Mouse (Mus musculus) fat pad, adult 2 months (tissue): ENCODE results near the gene B3gnt9.
"Not testable (repeated sequence)": the region's sequence is repeated elsewhere in the genome, so short reads cannot be mapped to it uniquely, and the experiment has no call there.

Source experiments
- DNase-seq: peaks from one replicate; pipeline ENCODE4 v3.0.0-alpha.2; 2011; ENCODE audit warnings: low read depth, low spot score; ENCODE audit errors: extremely low read depth

Gene B3gnt9

DNA sequence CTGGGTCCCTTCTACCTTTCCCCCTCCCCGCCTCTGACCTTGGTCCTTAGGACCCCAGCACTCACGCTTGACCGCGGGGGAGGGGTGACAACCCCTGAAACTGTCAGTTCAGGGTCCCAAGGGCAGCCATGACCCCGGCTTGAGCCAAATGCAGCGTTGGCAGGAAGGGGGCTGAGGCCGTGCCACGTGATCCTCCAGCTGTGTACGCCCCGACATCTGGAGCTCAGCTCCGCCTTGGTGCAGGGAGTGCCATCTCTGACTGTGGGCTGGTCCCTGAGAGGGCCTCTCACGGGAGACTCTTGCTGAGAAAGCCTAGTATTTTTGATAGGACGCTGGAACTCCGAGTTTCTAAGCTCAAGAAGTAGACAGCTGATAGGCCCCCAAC is at the start of gene B3gnt9:
Gene B3gnt9, minus strand, starts transcription at position 188 of the 385 bp plus-strand sequence.
- no peak for DNase-seq

DNA sequence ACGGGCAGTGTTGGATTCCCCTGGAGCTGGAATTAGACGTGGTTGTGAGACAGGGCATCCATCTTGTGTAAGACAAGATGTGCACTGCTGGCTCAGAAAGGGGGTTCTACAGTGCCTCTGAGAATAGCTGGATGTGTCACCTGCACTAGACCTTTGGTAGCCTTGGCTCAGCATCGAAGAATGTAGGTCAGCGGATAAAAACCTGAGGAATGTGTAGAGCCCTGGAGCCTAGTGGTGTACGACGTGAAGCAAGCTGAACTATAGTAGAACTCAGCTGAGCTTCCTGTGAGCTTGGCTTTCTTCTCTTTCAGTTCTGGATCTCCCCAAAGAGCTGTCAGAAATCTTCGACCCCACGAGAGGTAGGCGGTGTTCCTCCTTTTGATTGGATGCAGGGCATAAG is 48.9 kb upstream of the B3gnt9 start:
- DNase-seq, result no peak

DNA sequence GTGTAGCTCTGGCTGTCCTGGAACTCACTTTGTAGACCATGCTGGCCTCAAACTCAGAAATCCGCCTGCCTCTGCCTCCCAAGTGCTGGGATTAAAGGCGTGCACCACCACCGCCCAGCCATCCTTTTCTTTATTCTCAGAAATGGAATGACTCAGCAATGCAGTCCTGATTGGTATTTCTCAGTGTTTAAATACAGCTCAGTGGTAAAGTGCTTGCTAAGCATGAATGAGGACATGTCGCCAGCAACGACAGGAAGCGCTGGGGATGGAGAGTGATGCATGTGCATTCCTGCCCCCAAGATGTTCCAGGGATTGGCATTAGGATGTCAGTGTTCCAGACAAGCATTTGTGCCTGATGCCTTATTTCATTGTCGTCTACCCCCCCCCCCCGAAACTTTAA is 48.4 kb upstream of the B3gnt9 start:
- DNase-seq, result no peak

DNA sequence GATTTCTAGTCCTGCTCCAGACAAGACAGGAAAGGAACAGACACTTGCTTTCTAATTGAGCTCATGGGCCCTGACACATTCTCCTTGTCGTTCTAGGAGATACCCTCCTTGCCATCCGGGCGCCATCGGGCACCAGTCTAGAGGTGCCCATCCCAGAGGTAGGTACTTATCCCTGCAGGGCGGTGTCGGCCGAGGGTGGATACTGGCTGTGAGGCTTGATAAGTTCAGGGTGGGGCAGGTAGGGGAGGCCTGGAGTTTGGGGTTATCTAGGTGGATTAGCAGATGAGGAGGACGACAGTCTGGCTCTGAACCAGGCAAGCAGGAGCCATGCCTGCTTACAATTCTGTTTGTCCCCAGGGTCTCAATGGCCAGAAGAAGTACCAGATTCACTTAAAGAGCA is 45.0 kb upstream of the B3gnt9 start:
- DNase-seq, result no peak

DNA sequence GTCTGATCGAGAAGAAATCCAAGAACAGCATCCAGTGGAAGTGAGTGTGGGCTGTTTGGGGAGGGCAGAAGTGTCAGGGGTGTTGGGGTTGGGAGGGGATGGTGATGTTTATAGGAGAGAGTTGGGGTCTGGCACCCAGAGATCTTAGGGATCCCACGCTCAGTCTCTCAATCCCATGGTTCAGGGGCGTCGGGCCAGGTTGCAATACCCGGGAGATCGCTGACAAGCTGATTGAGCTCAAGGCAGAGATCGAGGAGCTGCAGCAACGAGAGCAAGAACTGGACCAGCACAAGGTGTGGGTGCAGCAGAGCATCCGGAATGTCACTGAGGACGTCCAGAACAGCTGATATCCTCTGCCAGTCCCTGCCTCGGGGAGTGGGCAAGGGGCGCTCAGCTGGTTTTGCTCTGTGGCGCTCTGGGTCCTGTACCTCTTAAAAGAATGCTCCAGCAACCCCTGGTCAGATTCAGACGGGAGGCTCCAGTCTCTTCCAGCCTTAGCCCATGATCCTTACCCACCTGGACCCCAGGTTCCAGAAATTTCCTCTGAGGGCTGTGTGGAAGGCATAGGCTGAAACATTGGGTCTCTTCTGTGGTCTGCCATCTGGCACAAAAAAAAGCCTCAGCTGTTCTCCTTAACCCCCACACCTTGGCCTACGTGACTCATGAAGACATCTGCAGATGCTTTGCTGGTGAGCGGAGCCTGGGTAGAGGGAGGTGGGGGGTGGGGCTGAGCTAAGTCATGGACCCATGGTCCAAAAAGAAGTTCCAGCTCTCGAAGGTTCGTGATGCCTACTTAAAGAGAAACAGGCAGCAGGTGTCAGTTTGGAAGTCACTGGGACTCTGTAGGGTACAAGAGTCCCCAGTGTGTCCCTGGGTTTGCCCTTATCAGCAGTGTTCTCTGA is 43.6 kb upstream of the B3gnt9 start:
- no peak for DNase-seq

DNA sequence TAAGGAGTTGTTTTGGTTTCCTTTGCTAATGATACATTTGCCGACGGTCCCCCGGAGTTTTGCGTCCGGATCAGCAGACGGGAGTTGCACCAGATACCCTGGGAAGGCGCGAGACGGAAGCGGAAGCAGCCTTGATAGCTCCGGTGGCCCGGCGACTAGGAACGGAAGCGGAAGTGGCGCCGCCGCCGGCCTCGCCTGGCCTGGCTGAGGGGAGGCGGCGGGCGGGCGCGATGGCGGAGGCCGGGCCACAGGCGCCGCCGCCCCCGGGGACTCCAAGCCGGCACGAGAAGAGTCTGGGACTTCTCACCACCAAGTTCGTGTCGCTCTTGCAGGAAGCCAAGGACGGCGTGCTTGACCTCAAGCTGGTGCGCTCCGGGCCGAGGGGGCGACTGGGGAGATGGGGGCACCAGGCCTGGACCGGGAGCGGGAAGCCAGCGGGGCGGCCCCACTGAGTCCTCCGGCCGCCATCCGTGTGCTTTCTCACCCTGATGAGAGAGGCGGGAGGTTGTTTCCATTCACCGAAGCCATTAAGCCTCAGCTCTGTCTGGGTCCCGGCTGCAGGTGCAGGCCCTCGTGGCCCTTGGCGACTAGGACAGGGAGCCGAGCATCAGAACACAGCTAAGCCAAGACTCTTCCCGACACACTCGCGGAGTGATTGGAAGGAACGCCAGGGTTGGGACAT is 42.7 kb upstream of the B3gnt9 start, which contains the start of gene E2f4:
Gene E2f4, plus strand, starts transcription at position 153 of the 682 bp plus-strand sequence.
- no peak for DNase-seq

DNA sequence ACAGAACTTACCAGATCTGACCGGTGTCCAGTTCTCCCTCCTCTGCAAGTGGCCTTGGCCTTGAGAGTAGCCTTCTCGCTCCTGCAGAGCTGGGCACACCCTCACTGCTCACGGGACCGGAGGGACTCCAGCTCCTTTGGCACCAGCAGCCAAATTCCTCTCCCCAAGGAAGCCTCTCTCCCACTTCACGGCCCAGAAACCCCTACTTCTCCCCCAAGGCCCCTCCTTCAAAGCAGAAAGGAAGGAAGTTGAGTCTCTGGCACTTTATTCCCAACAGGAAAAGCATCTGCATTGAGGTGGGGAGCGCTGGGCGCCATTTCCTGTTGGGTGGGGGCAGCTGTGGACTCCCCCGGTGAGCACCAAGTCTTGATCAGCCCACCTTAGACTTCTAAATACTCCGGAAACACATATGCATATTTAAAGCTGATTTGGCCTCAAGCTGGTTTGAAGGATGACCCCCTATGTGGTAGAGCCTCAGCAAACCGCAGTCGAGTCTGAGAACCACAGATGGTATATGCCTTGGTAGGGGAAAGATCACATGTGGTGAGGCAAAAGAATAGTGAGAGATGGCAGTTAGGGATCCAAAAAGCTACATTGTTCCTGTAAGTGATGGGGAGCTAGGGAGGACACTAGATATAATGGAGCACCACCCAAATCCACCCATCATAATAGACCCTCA is 41.1 kb upstream of the B3gnt9 start, which contains the start of gene Exoc3l:
Gene Exoc3l, minus strand, starts transcription at position 207 of the 679 bp plus-strand sequence.
- DNase-seq, result no peak

DNA sequence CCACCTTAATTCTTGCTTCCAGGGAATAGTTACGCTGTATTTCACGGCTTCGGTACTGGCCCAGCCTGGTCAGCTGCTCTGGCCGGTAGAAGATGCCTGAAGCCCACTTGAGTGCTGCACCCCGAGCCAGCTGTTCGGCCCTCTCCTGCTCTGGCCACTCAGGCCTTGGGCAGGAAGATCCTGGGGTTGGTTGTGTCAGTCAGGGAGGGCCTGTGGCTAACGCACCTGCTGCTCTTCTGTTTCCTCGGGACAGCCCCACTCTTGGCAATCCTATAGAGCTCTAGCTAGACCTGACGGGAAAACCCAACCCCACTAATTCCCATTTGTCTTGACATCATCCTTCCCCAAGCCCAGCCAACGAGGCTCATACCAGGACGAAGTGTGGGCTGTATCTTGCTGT is 40.3 kb upstream of the B3gnt9 start:
- no peak for DNase-seq

DNA sequence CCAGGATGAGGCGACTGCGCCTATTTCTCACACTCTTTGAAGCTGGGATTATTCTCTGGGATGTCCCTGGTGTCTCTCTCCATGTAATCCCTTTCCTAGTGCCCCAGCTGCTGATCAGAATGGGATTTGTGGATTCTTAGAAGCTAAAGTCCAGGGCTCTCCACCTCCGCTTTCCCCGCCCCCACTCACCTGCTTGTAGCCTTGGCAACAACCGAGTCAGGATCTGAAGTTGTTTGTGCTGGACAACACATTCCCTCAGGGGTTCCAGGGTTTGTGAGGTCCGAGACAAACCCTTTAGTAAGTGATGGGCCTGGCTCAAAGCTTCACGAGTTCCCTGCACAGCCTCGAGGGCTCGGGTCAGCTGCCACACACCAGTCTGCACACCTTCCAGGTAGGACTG is 39.8 kb upstream of the B3gnt9 start:
- DNase-seq, result no peak

DNA sequence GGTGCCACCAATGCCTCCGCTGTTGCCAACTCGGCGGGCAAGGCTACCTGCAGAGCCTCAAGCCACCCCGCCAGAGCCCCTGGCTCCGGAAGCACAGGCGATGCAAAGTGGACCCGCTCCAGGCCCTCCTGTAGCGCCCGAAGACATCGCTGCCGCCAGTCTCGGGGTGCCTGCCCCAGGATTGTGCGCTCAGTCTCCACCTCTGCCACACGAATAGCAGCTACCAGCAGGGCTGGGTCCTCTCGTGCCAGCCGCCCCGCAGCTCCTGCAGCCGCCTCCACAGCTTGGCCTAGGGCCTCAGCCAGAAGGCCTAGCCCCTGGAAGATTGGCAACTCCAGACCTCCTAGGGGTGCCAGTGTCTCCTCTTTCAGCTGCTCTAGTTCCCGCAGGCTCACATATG is 38.5 kb upstream of the B3gnt9 start:
- DNase-seq, result no peak

DNA sequence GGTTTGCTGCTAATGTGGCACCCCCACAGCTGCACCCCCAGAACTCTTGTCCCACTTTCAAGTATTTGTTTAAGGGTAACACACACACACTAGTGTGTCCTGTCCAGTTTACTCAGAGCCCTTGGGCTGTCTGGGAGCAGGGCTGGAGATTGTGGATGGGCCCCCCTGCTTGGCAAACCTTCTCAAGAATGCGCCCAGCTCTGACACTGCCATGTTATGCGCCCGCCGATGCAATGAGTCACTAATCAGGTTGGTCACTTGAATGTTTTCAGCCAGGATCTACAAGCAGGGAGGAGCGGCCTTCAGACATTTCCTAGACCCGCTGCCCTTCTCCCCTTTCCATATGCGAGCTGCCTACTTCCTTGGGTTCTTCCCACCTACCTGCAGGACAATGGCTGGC is 37.5 kb upstream of the B3gnt9 start:
- DNase-seq, result no peak

DNA sequence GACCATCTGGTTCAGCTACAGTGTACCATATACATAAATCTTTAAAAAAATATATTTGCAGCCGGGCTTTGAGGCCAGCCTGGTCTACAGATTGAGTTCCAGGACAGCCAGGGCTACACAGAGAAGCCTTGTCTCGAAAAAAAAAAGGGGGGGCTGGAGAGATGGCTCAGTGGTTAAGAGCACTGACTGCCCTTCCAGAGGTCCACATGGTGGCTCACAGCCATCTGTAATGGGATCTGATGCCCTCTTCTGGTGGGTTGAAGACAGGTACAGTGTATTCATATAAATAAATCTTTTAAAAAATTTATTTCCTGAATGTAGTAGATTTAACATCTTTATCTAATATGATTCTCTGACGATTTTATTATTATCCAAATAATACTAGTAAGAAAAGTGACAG is 36.8 kb upstream of the B3gnt9 start:
- not testable (repeated sequence) for DNase-seq

DNA sequence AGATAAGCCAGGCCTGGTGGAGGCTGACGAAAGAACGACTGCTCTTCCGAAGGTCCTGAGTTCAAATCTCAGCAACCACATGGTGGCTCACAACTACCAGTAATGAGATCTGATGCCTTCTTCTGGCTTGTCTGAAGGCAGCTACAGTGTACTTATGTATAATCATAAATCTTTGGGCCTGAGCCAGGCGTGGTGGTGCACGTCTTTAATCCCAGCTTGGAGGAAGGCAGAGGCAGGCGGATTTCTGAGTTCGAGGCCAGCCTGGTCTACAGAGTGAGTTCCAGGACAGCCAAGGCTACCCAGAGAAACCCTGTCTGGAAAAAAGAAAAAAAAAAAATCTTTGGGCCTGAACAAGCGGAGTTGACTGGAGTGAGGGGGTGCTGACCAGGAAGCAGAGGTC is 36.4 kb upstream of the B3gnt9 start:
- DNase-seq, result not testable (repeated sequence)

DNA sequence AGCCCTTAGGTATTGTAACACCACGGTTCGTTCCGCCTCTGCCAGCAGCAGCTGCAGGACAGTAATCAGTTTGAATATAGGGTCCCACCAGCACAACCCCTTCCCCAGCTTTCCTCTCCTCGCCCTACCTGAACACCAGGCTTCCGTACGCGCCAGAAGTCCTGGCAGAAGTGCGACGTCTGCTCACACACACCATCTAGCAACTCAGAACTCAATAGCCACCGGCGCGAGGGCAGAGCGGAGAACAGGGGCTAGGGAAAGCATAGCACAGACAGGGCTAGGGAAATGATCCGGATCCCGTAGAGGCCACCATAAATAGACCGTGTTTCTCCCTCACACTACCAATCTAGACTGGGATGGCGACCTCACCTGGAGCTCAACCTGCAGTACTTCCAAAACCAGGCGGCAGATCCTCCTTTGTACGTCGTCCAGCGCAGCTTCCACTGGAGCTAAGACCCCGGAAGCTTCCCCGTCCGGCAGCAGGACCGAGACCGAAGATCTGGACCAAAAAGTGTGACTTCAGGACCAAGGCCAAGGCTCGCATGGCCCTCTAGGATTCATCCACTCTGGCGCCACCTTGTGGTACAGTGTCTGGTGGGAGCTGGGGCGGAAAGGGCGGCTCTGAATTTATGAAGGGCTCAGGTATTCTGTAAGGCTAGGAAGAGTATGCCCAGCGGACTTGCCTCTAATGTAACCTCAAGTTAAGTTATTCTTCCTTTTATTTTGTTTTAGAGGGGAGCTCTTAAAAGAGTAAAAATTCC is 35.8 kb upstream of the B3gnt9 start:
- DNase-seq, result no peak

DNA sequence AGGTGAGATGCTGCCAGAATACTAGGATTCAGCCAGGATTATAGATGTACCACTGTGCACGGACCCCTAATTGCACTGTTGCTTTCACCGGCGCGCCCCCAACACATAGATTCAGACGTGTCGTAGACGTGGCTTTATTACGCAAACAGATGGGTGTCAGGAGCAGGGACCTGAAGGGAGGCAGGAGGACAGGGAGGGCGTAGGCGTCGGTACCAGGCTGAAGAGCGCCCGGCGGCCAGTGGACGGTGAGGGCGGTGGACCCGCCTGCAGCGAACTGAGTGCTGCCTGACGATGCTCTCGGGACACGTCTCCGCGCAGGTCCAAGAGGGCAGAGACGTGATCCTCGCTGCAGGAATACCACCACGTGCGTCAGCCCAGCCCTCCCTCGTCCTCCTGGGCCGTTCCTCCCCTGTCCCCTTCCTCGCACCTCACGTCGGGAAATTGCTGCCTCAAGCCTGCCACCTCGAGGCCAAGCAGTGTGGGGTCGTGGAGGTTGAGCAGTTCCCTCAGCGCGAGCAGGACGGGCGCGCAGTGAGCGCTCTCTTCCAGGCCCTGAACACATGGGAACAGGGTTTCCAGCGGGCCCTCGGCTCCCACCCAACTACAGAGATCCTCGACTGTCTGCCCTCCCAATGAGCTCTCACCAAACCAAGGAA is 35.0 kb upstream of the B3gnt9 start, which contains the start of gene 4931428F04Rik:
Gene 4931428F04Rik, minus strand, starts transcription at position 60 of the 656 bp plus-strand sequence.
- DNase-seq, result no peak

DNA sequence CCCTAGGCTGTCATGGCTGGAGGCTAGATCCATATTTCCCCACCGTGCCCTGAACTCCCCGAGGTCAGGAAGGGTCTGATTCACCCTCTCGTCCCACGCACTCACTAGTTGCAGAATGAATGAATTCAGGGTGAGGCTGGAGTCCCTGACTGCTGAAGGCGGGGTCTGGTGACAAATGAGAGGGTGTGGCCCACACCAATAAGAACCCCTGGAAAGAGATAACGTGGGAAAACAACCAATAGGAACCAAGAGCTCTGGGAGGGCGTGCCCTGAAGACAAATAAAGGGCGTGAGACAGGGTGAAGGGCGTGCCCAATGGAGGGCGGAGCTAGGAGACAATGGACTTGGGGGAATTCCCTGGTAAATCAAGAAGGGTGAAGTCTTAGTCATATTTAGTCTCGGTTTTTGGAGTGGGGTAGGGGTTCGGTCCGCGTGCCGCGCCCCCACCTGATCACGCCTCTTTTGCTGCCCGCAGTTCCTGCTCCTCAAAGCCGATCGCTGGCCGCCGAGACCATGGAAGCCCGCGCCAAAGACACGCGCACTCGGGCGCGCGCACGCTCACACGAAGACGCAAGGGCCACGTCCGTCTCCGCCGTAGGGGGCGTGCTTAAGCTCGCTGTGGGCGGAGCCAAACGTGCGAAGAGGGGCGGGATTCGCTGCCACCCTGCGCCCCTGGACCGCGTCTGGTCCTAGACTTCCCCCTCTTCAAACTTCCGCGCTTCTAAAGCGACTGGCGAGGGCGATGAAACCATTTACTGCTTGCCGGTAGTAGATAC is 34.2 kb upstream of the B3gnt9 start:
- DNase-seq, result peak; percentile 84

DNA sequence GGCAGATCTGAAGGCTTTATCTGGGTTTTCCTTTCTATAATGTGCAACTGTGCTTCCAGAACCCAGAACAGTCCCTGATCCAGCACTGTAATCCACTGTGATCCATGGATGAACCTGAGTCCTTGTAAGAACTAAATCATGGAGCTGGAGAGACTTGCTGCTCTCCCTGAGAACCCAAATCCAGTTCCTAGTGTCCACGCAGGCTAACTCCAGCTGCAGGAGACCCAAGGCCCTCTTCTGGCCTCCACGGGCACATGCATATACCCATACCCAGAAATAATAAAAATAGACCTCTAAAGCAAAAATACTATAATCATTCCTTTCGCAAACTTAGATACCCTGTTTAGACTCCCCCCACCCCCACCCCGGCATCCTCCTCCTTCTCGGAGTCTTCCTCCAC is 33.3 kb upstream of the B3gnt9 start:
- no peak for DNase-seq

DNA sequence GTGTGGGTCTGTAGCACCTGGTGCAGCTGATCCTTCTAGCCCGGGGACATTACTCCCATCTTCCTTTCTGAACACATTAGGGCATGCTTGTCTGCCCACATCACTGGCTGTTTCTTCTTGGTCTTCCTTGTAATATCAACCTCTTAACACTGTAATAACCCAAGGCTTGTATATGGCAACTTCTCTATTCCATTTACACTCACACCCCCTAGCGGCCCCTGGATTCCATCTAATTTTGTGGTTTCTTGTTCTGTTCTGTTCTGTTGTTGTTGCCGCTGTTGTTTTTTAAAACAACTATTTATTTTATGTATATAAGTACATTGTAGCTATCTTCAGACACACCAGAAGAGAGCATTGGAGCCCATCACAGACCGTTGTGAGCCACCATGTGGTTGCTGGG is 32.0 kb upstream of the B3gnt9 start:
- DNase-seq, result no peak

DNA sequence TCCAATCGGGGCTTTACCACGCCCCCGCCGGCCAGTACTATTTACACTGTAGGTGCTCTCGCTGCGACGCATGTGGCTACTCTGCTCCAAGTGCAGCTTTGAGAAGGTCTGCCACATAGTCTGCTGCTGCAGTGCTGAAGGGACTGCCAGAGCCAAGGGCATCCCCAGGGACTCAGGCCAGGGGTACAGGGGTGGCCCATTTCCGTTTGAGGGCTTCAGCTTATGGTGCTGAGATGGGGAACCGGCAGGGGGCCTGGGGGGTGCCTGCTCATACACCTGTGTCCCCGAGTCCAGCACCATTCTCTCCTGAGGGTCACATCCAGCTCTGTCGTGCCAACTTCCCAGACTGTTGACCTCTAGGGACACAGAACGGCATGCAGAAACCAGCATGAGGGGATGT is 30.6 kb upstream of the B3gnt9 start:
- DNase-seq, result no peak

DNA sequence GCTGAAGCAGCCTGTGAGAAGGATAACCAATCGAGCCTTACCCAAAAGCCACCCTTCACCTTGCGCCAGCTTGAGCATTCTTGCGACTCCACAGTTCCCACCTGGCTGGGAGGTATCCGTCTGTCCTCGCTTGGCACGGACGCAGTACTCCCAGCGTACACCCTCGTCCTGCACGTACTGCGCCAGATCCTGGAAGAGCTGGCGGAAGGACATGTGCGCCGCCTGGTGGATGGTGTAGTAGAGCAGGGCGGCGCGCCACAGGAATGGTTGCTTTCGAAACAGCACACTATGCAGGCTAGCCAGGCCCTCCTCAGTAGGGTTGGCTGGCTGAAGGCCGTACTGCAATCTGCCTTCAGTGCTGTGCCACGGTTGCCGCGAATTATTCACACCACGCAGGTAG is 28.1 kb upstream of the B3gnt9 start:
- DNase-seq, result no peak
